ENCODE assay signal across 8 mouse cellular contexts in the genomic region with DNA sequence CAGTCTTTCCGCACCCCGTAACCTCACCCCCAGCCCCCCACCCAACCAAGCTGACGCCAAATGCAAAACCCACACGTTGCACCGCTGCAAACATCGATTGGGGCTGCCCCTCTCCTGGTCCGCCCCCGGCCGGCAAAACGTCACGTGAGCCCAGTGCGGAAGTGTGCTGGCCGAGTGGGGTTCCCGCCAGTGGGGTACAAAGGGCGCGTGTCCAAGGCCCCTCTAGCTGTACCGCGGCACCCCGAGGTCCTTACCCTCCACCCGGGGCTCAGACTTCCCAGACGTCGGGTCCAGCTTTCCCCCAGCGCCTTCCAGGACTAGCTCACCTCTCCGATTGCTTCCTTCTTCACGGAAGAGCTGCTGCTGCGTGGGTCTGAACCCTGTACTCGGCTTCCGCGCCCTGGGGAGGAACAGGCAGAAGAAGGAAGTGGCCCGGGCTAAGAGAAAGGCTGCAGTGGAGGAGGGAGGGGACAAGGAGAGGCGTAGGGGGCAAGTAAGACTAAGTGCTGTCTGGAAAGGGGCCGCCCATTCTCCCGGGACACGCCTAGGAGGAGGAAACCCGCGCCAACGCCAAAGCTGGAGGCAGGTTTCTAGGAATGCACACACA. TPM values are rescaled to one million over a fixed set of nuclear protein-coding genes. Genes with fewer than 3 reads are reported as not detected.
DNase-seq lines count a peak whose midpoint lies in the region; ATAC-seq lines count a peak whose summit lies in the region.

A gene (minus strand): TSS at position 548 of the 607 bp plus-strand sequence.

- H3K4me2 ChIP-seq in hindbrain, embryonic 14.5 days (replicated peaks): peak within 1 kb of the TSS; percentile 62

- H3K36me3 ChIP-seq in hindbrain, embryonic 14.5 days (replicated peaks; ENCODE audit: control insufficient read depth, insufficient read depth): peaks cover 7% of the 10 kb centered on the region

- ATAC-seq in hindbrain, embryonic 14.5 days (ENCODE audit: low FRiP score): peak; percentile 95

- H3K9ac ChIP-seq in hindbrain, embryonic 14.5 days: peak within 1 kb of the TSS; percentile 94

- H3K4me3 ChIP-seq in hindbrain, embryonic 14.5 days (replicated peaks; ENCODE audit: low read length): peak within 1 kb of the TSS; percentile 70

- DNase-seq in WW6 (ENCODE audit: low read depth, low spot score): peak; percentile 62
- peak; percentile 43 to 48 for DNase-seq in cerebellum, postnatal 36 days
- peak; percentile 51 to 66 for DNase-seq in frontal cortex, postnatal 36 days (ENCODE audit: low spot score in 2 of 2)
- DNase-seq in hindbrain, embryonic 14.5 days (ENCODE audit: low spot score): peak; percentile 67
- DNase-seq in layer of hippocampus, postnatal 25 days (ENCODE audit: extremely low spot score in 1 of 2, low spot score in 1 of 2): peak; percentile 30 to 53
- DNase-seq in lung, postnatal 25 days (ENCODE audit: low spot score): peak; percentile 83
- peak; percentile 75 for DNase-seq in retina, embryonic 14.5 days (ENCODE audit: low spot score)
- DNase-seq in thymus, postnatal 36 days: peak; percentile 84 to 87

- no peaks in the 10 kb centered on the region for H3K9me3 ChIP-seq in hindbrain, embryonic 14.5 days (ENCODE audit: control insufficient read depth, low read length)

- H3K27ac ChIP-seq in hindbrain, embryonic 14.5 days: peak within 1 kb of the TSS; percentile 92

- WGBS in hindbrain, embryonic 14.5 days: 0% methylated on average over 37 of the region's 37 CpGs

- H3K4me1 ChIP-seq in hindbrain, embryonic 14.5 days (replicated peaks; ENCODE audit: control insufficient read depth, insufficient read depth, low read length): 0 out of 2 replicates have a peak, but pooled peaks cover 6% of the 10 kb centered on the region

- no peaks in the 10 kb centered on the region for H3K27me3 ChIP-seq in hindbrain, embryonic 14.5 days (ENCODE audit: control insufficient read depth, insufficient read depth, low read length)

RNA-seq across cellular contexts. Expression of the gene that starts here (rescaled TPM):
- polyA plus RNA-seq in hindbrain, embryonic 14.5 days (2014; fragmentation: Nextera tagmentation; extraction: Ambion mirVana): 50.7 and 70.4 TPM in 2 replicates
- 10 to 100 TPM; 30.8 to 31.0 TPM for total RNA-seq in layer of hippocampus, postnatal 25 days (2021)

Comparison
In these comparisons a context has a peak if more than half of its experiments do, and no peak if none do; other contexts are left out.
1. Peak in every context shown above with its lines: DNase-seq, ATAC-seq, H3K4me3 ChIP-seq and H3K27ac ChIP-seq.